Mouse (Mus musculus): Measurements from ENCODE around the gene Ahnak.

GRCm38 (mm10) chr19:9106096-9106495, 117.0 kb downstream of the Ahnak start:
- TF ChIP-seq GATA1 (IDR thresholded peaks at IDR 0.05; ENCODE audit: low read depth, low read length) (no peak), USF1 (IDR thresholded peaks at IDR 0.05; ENCODE audit: low read depth, low read length) (no peak), POLR2AphosphoS2 (IDR thresholded peaks at IDR 0.05; ENCODE audit: low read length) (no peak)

Data from MEL (cell line).